Mouse (Mus musculus) olfactory bulb, adult 2 months (tissue): ENCODE results near the gene Ada. TPM values are rescaled to one million over a fixed set of nuclear protein-coding genes. Genes with fewer than 3 reads are reported as not detected.

Experiments
- H3K27ac ChIP-seq: fragments of 200-500 bp; 2 replicates; pipeline ENCODE4 v1.5.1; 2012; ENCODE audit warnings: low read depth, low read length; ENCODE audit not compliant: insufficient read depth
- H3K4me1 ChIP-seq: fragments of 200-500 bp; 2 replicates; pipeline ENCODE4 v1.6.1; 2012; ENCODE audit warnings: low read length; ENCODE audit not compliant: control insufficient read depth, insufficient read depth
- H3K4me3 ChIP-seq: fragments of 200-500 bp; 2 replicates; pipeline ENCODE4 v1.5.1; 2012; ENCODE audit warnings: mild to moderate bottlenecking, low read depth, low read length, moderate library complexity; ENCODE audit not compliant: insufficient read depth
- CTCF ChIP-seq: fragments of 200-500 bp; IDR thresholded peaks from 2 replicates; pipeline ENCODE4 v1.5.1; 2012; ENCODE audit warnings: low read depth, mild to moderate bottlenecking, low read length, moderate library complexity; ENCODE audit not compliant: insufficient read depth
- POLR2A ChIP-seq: fragments of 200-500 bp; IDR thresholded peaks from 2 replicates; pipeline ENCODE4 v1.6.1; 2012; ENCODE audit warnings: mild to moderate bottlenecking, low read depth, low read length, moderate library complexity; ENCODE audit not compliant: insufficient read depth
- WGBS: fragments of 180-500 bp; shearing (Covaris S2); methylation state at CpG from one replicate; pipeline ENCODE4 v1.1.7; 2018; 5-methylcytosine and 5-hydroxymethylcytosine counted together
- polyA plus RNA-seq: library from polyadenylated mRNA; stranded (reverse); fragments of >200 nt; gene quantifications from 2 replicates; pipeline ENCODE4 v1.2.4, GENCODE M21; 2012; ENCODE audit warnings: low replicate concordance; ENCODE audit not compliant: missing spikeins, insufficient read depth, insufficient read length

The Ada gene
- polyA plus RNA-seq, 1 experiment = not detected

DNA sequence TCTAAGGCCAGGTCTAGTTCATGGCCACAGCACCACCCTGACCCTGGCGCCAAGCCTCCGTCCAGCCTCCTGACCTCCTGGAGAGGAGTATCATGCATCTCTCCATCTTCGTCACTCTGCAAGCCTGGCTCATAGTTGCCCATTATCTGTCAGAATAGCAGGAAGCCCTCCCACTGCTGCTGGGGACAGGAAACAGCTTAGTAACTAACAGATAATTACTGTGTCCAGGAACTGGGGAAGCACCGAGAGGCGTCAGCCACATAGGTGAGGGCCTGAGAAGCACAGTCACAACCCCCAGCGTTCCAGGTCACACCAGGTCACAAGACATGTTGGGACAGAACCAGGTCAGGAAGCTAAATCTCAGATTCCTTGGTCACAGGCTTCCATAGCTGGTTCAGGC, 6.7 kb downstream of the Ada start:
- Histone ChIP-seq H3K4me3 (no peak overlapping the region), H3K27ac (no peak overlapping the region), H3K4me1 (peaks cover 4% of the 10 kb centered on the region)
- TF ChIP-seq CTCF = no peak
- no peak for TF ChIP-seq POLR2A
- WGBS = 71% methylated on average over 6 of the region's 6 CpGs

DNA sequence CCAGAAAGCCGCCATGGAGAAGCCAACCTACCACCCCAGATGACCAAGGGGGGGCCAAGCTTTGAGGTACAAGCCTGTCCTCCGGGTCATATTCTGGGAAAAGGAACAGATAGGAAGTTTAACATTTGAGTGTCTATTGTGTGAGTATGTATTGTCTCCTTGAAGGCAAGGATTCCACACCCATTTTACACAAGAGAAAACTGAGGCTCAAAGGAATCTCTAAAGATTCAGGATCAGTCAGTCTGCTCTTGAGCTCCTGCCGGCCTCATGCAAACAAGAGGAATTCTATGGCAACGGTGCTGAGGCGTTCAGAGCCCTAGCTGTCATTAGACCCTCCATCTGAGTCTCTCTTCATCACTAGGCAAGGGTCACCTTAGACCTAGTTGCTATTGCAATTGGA, 7.4 kb downstream of the Ada start:
- H3K4me3 ChIP-seq = no peak overlapping the region
- H3K27ac ChIP-seq = no peak overlapping the region
- peaks cover 4% of the 10 kb centered on the region for H3K4me1 ChIP-seq
- WGBS = 87% methylated on average over 5 of the region's 5 CpGs
- TF ChIP-seq POLR2A (no peak), CTCF (no peak)

DNA sequence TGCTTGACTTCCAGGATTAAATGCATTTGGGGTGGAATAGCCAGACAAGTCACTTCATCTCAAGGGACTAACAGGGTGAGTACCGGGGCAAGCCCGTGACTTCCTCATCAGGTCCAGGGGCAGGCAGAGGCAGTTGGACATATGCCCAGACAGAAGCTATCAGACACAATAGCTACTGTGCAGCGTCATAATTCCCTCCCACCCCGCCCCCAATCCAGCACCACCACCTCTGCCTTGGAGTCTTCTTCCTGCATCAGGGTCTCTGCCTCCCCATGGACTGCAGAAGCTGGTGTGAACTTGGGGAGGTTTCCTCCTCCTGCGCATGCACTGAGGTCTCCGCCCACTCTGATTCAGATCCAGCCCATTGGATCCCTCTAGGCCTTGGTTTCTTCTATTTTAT, 14.1 kb downstream of the Ada start:
- no peaks in the 10 kb centered on the region for H3K4me1 ChIP-seq
- TF ChIP-seq CTCF (no peak), POLR2A (no peak)
- 47% methylated on average over 6 of the region's 6 CpGs for WGBS
- no peak overlapping the region for H3K4me3 ChIP-seq
- H3K27ac ChIP-seq = no peak overlapping the region

- H3K27ac ChIP-seq = no peak overlapping the region
- no peaks in the 10 kb centered on the region for H3K4me1 ChIP-seq
- no peak for TF ChIP-seq CTCF
- no peak for TF ChIP-seq POLR2A
- no peak overlapping the region for H3K4me3 ChIP-seq
- 96% methylated on average over 9 of the region's 9 CpGs for WGBS
These were observed 14.9 kb downstream of the Ada start for GRCm38 (mm10) chr2:163735163-163735562.

GRCm38 (mm10) chr2:163732021-163732420, 18.0 kb downstream of the Ada start:
- 89% methylated on average over 11 of the region's 11 CpGs for WGBS

GRCm38 (mm10) chr2:163728300-163728699, 21.7 kb downstream of the Ada start:
- 88% methylated on average over 4 of the region's 4 CpGs for WGBS
- no peak overlapping the region for H3K27ac ChIP-seq
- no peaks in the 10 kb centered on the region for H3K4me1 ChIP-seq
- H3K4me3 ChIP-seq = no peak overlapping the region
- no peak for TF ChIP-seq POLR2A
- TF ChIP-seq CTCF = no peak

More at GRCm38 (mm10) chr2:163732021-163732420, 18.0 kb downstream of the Ada start:
- TF ChIP-seq POLR2A = no peak
- TF ChIP-seq CTCF = no peak
- Histone ChIP-seq H3K4me3 (no peak overlapping the region), H3K27ac (no peak overlapping the region), H3K4me1 (no peaks in the 10 kb centered on the region)

GRCm38 (mm10) chr2:163726766-163727393, 23.2 kb downstream of the Ada start:
- Histone ChIP-seq H3K4me3 (no peak overlapping the region), H3K4me1 (peaks cover 6% of the 10 kb centered on the region), H3K27ac (no peak overlapping the region)
- TF ChIP-seq CTCF (no peak), POLR2A (no peak)
- 48% methylated on average over 5 of the region's 5 CpGs for WGBS

DNA sequence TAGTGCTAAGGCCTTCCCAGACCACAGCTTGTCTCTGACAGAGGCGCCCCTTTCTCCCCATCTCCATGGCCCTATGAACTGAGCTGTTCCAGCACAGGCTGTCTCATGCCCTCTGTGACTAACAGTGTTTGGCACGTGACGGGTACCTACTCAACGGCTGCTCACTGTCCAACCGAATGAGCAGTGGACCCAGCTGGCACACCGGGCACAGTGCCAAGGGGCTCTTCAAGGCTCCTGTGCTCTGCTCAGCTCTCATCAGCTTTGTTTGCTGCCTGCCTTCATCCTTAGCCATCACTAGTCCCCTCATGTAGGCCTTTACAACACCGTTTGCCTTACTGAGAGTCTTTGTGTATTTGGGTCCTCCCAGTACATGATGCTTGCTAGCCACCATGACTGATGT, 27.5 kb downstream of the Ada start:
- WGBS = 21% methylated on average over 7 of the region's 7 CpGs
- H3K27ac ChIP-seq = no peak overlapping the region
- TF ChIP-seq CTCF (no peak), POLR2A (no peak)
- peaks cover 16% of the 10 kb centered on the region for H3K4me1 ChIP-seq
- no peak overlapping the region for H3K4me3 ChIP-seq

GRCm38 (mm10) chr2:163719616-163720015, 30.4 kb downstream of the Ada start:
- WGBS = 44% methylated on average over 4 of the region's 4 CpGs

DNA sequence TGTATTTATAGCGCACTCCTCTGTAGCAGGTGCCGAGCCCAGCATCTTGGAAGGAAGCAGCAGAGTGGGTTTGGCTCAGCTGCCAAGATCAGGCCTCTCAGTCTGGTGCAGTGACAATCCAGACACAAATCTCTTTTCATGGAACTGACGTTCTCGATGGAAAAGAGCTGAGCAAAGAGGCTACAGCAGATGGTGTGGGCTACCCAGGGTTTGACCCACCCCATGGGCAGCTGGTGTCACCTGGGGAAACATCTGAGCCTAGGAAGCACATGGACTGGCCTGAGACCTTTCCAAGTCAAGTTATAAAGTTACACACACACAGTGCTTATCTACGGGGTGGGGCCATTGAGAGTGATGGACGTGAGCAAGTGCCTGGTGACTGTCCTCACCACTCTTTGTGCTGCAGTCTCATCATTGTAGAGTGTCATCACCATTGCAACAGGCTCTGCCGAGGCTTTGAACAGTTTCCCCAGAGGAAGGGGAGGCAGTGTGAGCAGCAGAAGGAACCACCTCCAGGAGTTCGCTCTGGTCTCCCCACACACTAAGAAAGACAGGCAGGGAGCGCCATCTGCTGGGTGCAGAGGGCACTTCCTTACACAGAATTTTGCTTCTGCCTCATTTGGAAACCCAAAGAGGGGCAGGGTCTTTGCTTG, 31.0 kb downstream of the Ada start:
- H3K27ac ChIP-seq = peak overlapping the region; percentile 48; the same call in 1 of the 2 replicates
- peaks cover 34% of the 10 kb centered on the region for H3K4me1 ChIP-seq
- TF ChIP-seq CTCF = peak; percentile 87
- TF ChIP-seq POLR2A = no peak
- no peak overlapping the region for H3K4me3 ChIP-seq
- 22% methylated on average over 9 of the region's 9 CpGs for WGBS

More at GRCm38 (mm10) chr2:163719616-163720015, 30.4 kb downstream of the Ada start:
- H3K27ac ChIP-seq = no peak overlapping the region
- peaks cover 34% of the 10 kb centered on the region for H3K4me1 ChIP-seq
- H3K4me3 ChIP-seq = no peak overlapping the region
- TF ChIP-seq CTCF = no peak
- TF ChIP-seq POLR2A = no peak
